Mouse (Mus musculus) hindbrain, embryonic 16.5 days (tissue): ENCODE results near the gene Fam120b. TPM values are rescaled to one million over a fixed set of nuclear protein-coding genes. Genes with fewer than 3 reads are reported as not detected.

Experiments used
- ATAC-seq: fragments of 200-750 bp; cut with Nextera tagmentation; 2 replicates; pipeline ENCODE4 v1.8.0; 2017; ENCODE audit warnings: moderate TSS enrichment, moderate library complexity
- H3K27ac ChIP-seq: fragments of 300-500 bp; sonication (generic); 2 replicates; pipeline ENCODE4 v1.5.1; 2014; ENCODE audit warnings: low read depth, mild to moderate bottlenecking, control low read depth, low read length, moderate library complexity
- H3K27me3 ChIP-seq: fragments of 300-500 bp; sonication (generic); replicated peaks from 2 replicates; pipeline ENCODE4 v1.6.1; 2014; ENCODE audit warnings: low read length; ENCODE audit not compliant: control insufficient read depth, insufficient read depth
- H3K36me3 ChIP-seq: fragments of 300-500 bp; sonication (generic); 2 replicates; pipeline ENCODE4 v1.6.1; 2014; ENCODE audit warnings: mild to moderate bottlenecking, low read length, moderate library complexity, mixed read lengths; ENCODE audit not compliant: control insufficient read depth, insufficient read depth
- H3K4me1 ChIP-seq: fragments of 300-500 bp; sonication (generic); 2 replicates; pipeline ENCODE4 v1.6.1; 2014; ENCODE audit warnings: low read depth, low read length; ENCODE audit not compliant: control insufficient read depth, insufficient read depth
- H3K4me2 ChIP-seq: fragments of 300-500 bp; sonication (generic); 2 replicates; pipeline ENCODE4 v1.6.1; 2014; ENCODE audit warnings: mild to moderate bottlenecking, low read length, control low read depth, moderate library complexity
- H3K4me3 ChIP-seq: fragments of 300-500 bp; sonication (generic); 2 replicates; pipeline ENCODE4 v1.5.1; 2014; ENCODE audit warnings: mild to moderate bottlenecking, low read length, control low read depth, moderate library complexity
- H3K9ac ChIP-seq: fragments of 300-500 bp; sonication (generic); 2 replicates; pipeline ENCODE4 v1.6.1; 2014; ENCODE audit warnings: low read depth, mild to moderate bottlenecking, control low read depth, low read length, moderate library complexity
- H3K9me3 ChIP-seq: fragments of 300-500 bp; sonication (generic); 2 replicates; pipeline ENCODE4 v1.6.1; 2014; ENCODE audit warnings: mild to moderate bottlenecking, low read length, moderate library complexity; ENCODE audit not compliant: control insufficient read depth
- WGBS: fragments of 180-500 bp; shearing (Covaris S2); extraction: QIAGEN DNeasy Blood & Tissue Kit; methylation state at CpG from one replicate; pipeline ENCODE4 v1.1.7; 2014; 5-methylcytosine and 5-hydroxymethylcytosine counted together
- polyA plus RNA-seq: library from polyadenylated mRNA; unstranded; fragments of >200 nt; fragmentation: Nextera tagmentation; extraction: Ambion mirVana; gene quantifications from 2 replicates; pipeline ENCODE4 v1.2.1, GENCODE M21; 2015

Gene Fam120b
- polyA plus RNA-seq, 1 experiment from 2014 or later, result 45.8 TPM

DNA sequence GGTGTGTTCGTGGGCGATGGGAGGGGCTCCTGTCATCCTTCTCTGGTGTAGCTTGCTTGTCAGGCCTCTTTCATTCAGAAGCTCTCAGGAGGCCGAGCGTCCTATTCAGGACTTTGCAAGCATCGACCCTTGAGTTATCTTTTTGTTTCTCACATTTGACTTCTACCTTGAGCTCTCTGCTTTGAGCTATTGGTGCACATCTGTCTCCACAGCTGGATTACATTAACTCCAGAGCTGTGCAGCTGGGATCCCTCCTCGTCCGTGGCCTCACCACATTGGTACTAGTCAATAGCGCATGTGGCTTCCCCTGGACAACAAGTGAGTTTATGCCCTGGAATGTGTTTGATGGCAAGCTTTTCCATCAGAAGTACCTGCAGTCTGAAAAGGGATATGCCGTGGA, 26.7 kb downstream of the Fam120b start:
- no peak overlapping the region for H3K4me2 ChIP-seq
- no peak overlapping the region for H3K27ac ChIP-seq
- H3K9me3 ChIP-seq, result no peaks in the 10 kb centered on the region
- H3K27me3 ChIP-seq, result no peaks in the 10 kb centered on the region
- no peak overlapping the region for H3K9ac ChIP-seq
- H3K36me3 ChIP-seq, result peaks cover 55% of the 10 kb centered on the region
- ATAC-seq, result no peak
- H3K4me1 ChIP-seq, result no peaks in the 10 kb centered on the region
- no peak overlapping the region for H3K4me3 ChIP-seq
- 95% methylated on average over 9 of the region's 9 CpGs for WGBS

GRCm38 (mm10) chr17:15423080-15423765, 27.2 kb downstream of the Fam120b start:
- Histone ChIP-seq H3K9me3 (no peaks in the 10 kb centered on the region), H3K27me3 (no peaks in the 10 kb centered on the region), H3K36me3 (peaks cover 51% of the 10 kb centered on the region), H3K27ac (no peak overlapping the region), H3K4me2 (no peak overlapping the region), H3K4me3 (no peak overlapping the region), H3K9ac (no peak overlapping the region), H3K4me1 (no peaks in the 10 kb centered on the region)
- 67% methylated on average over 8 of the region's 8 CpGs for WGBS
- no peak for ATAC-seq

DNA sequence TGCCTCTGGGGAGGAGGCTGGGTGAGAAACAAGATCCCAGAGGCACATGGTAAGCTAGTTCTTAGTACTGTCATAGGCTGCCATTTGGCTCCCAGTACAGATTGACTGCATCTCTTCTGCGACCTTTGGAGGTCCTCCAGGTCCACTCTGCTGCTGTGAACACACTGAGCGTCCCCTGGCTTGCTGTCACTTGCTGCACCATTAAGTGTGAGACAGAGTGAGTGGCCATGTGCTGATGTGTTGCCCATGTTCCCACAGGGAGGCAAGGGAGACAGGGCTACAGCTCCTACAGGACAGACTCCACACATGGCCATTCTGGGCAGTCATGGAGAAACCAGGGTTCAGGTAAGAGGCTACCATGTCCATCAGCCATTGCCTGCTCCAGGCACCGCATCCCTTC, 29.9 kb downstream of the Fam120b start:
- no peak for ATAC-seq
- WGBS, result 87% methylated on average over 3 of the region's 3 CpGs
- Histone ChIP-seq H3K9me3 (no peaks in the 10 kb centered on the region), H3K4me3 (no peak overlapping the region), H3K36me3 (peaks cover 41% of the 10 kb centered on the region), H3K27ac (no peak overlapping the region), H3K4me2 (no peak overlapping the region), H3K4me1 (no peaks in the 10 kb centered on the region), H3K27me3 (no peaks in the 10 kb centered on the region), H3K9ac (no peak overlapping the region)

GRCm38 (mm10) chr17:15429451-15429850, 33.4 kb downstream of the Fam120b start:
- no peak overlapping the region for H3K4me2 ChIP-seq
- H3K4me1 ChIP-seq, result no peaks in the 10 kb centered on the region
- H3K27me3 ChIP-seq, result no peaks in the 10 kb centered on the region
- ATAC-seq, result no peak
- H3K36me3 ChIP-seq, result peaks cover 37% of the 10 kb centered on the region
- no peak overlapping the region for H3K9ac ChIP-seq
- no peak overlapping the region for H3K4me3 ChIP-seq
- H3K27ac ChIP-seq, result no peak overlapping the region
- WGBS, result 87% methylated on average over 6 of the region's 6 CpGs
- H3K9me3 ChIP-seq, result no peaks in the 10 kb centered on the region

GRCm38 (mm10) chr17:15429937-15430336, 33.9 kb downstream of the Fam120b start:
- no peaks in the 10 kb centered on the region for H3K4me1 ChIP-seq
- H3K4me2 ChIP-seq, result no peak overlapping the region
- peaks cover 34% of the 10 kb centered on the region for H3K36me3 ChIP-seq
- H3K9ac ChIP-seq, result no peak overlapping the region
- no peak overlapping the region for H3K27ac ChIP-seq
- 60% methylated on average over 1 of the region's 1 CpGs for whole genome bisulfite sequencing
- H3K27me3 ChIP-seq, result no peaks in the 10 kb centered on the region
- no peak for ATAC-seq
- H3K9me3 ChIP-seq, result no peaks in the 10 kb centered on the region
- no peak overlapping the region for H3K4me3 ChIP-seq

GRCm38 (mm10) chr17:15431021-15431514, 35.1 kb downstream of the Fam120b start:
- WGBS, result 58% methylated on average over 5 of the region's 5 CpGs
- Histone ChIP-seq H3K4me1 (no peaks in the 10 kb centered on the region), H3K4me3 (no peak overlapping the region), H3K27ac (no peak overlapping the region), H3K4me2 (no peak overlapping the region), H3K36me3 (peaks cover 27% of the 10 kb centered on the region), H3K27me3 (no peaks in the 10 kb centered on the region), H3K9ac (no peak overlapping the region), H3K9me3 (no peaks in the 10 kb centered on the region)
- peak; percentile 52 for ATAC-seq

DNA sequence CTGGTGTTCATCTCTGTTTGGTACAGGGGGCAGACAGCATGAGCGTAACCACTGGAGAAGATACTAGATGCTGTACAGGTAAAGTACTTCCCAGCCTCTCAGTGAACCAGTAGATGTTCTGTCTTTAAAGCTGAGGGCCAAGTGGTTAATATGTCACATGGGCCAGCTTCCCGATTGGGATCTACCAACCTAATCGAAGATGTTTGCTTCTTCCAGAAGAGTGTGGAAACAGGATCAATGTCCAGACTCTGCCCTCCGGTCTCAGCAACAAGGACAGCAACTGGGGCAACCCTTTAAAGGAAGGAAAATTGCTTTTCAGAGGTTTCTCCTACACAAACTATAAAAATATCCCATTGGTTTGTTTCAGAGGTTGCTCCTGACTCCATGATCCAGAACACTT, 35.5 kb downstream of the Fam120b start:
- Histone ChIP-seq H3K4me3 (no peak overlapping the region), H3K4me2 (no peak overlapping the region), H3K36me3 (peaks cover 25% of the 10 kb centered on the region), H3K9me3 (no peaks in the 10 kb centered on the region), H3K4me1 (no peaks in the 10 kb centered on the region), H3K9ac (no peak overlapping the region), H3K27me3 (no peaks in the 10 kb centered on the region), H3K27ac (no peak overlapping the region)
- ATAC-seq, result no peak
- WGBS, result 94% methylated on average over 4 of the region's 4 CpGs

- H3K9me3 ChIP-seq, result no peaks in the 10 kb centered on the region
- H3K9ac ChIP-seq, result no peak overlapping the region
- H3K4me2 ChIP-seq, result no peak overlapping the region
- H3K4me3 ChIP-seq, result no peak overlapping the region
- H3K27ac ChIP-seq, result no peak overlapping the region
- no peaks in the 10 kb centered on the region for H3K27me3 ChIP-seq
- WGBS, result 91% methylated on average over 3 of the region's 3 CpGs
- no peak for ATAC-seq
- H3K4me1 ChIP-seq, result no peaks in the 10 kb centered on the region
- H3K36me3 ChIP-seq, result peaks cover 23% of the 10 kb centered on the region
Observed at GRCm38 (mm10) chr17:15432036-15432435, 36.0 kb downstream of the Fam120b start.

GRCm38 (mm10) chr17:15434748-15435147, 38.7 kb downstream of the Fam120b start:
- ATAC-seq, result no peak
- Histone ChIP-seq H3K9ac (no peak overlapping the region), H3K4me2 (no peak overlapping the region), H3K4me1 (no peaks in the 10 kb centered on the region), H3K27ac (no peak overlapping the region), H3K36me3 (peaks cover 18% of the 10 kb centered on the region), H3K4me3 (no peak overlapping the region), H3K27me3 (no peaks in the 10 kb centered on the region), H3K9me3 (no peaks in the 10 kb centered on the region)
- WGBS, result 86% methylated on average over 3 of the region's 3 CpGs
